Mouse (Mus musculus) megakaryocyte, embryonic 14.5 days (primary cell): Measurements from ENCODE around the gene Aebp1.

ENCODE experiments used
- FLI1 ChIP-seq: IDR thresholded peaks from 2 replicates; pipeline ENCODE4 v1.6.1; 2012; ENCODE audit warnings: low read length, inconsistent platforms, mixed read lengths
- GATA1 ChIP-seq: IDR thresholded peaks from 3 replicates; pipeline ENCODE4 v1.6.1; 2012; ENCODE audit warnings: mixed read lengths, low read length, inconsistent platforms, borderline replicate concordance

DNA sequence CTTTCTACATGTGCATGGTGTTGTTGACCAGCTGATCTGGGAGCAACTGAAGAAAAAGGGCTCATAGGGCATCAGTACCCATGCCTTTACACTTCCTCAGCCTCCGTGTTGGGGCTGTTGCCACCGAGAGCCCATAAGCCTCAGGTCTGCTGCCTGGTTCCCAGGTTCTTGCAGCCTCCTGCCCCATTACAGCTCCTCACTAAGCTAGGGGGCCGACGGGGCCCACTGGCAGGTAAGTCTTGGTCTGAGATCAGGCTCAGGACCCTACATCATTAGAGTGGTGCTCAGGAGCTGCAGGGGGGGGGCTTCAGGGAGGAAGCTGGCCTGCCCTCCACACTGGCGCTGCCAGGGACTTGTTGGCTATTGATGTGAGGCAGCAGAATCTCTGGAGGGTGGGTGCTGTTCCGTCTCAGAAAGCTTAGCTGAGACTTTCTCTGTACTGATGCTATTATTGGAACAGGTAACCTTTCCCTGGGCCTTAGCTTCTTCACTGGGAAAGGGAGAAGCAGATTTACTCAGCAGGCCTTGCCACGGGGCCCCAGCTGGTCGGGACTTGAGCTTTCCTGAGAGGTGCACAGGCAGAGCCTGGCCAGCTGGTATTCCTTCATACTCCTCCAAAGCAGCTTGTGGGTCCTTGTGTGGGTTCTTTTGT is 5.1 kb upstream of the Aebp1 start:
- TF ChIP-seq GATA1 (no peak), FLI1 (no peak)
